Mouse (Mus musculus): ENCODE measurements around the gene Msi2. TPM values are rescaled to one million over a fixed set of nuclear protein-coding genes. Genes with fewer than 3 reads are reported as not detected.

Gene Msi2
- total and polyA plus RNA-seq, 2 experiments from 2014 or later: 22.1 to 94.6 TPM

DNA sequence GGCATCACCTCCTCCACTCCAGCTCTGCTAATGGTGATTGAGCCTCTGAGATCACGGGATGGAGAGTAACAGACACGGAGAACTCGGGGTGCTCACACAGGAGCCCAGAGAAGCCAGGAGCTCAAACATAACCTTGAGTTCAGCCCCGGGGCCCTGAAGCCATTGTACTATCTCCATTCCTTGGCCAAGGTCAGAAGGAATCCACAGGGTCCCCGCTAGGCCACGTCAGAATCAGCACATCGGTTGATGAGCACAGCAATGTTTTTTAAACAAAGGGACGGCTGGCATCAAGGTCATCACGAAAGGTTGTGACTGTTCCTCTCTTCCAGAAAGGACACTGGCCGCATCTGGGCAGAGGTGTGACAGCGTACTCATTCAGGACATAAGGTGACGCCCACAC lies 27.0 kb upstream of the Msi2 start:
- H3K4me1 ChIP-seq (ENCODE audit: control insufficient read depth, insufficient read depth): no peaks in the 10 kb centered on the region
- no peak overlapping the region for H3K4me3 ChIP-seq (ENCODE audit: low read depth, low read length)
- H3K9me3 ChIP-seq (replicated peaks; ENCODE audit: control insufficient read depth, low read length): peaks cover 4% of the 10 kb centered on the region; the same call in 1 of the 2 replicates
- WGBS: 80% methylated on average over 12 of the region's 12 CpGs
- no peak for TF ChIP-seq EP300 (IDR thresholded peaks at IDR 0.05; ENCODE audit: low read depth)
- TF ChIP-seq CTCF (IDR thresholded peaks at IDR 0.05; ENCODE audit: low read depth): no peak
- H3K9ac ChIP-seq (replicated peaks; ENCODE audit: low read depth, low read length): no peak overlapping the region
- no peak for DNase-seq (ENCODE audit: low spot score)
- H3K27me3 ChIP-seq (ENCODE audit: control insufficient read depth, insufficient read depth, low read length): no peaks in the 10 kb centered on the region
- no peak for ATAC-seq (ENCODE audit: insufficient read depth, low read depth)
- no peak overlapping the region for H3K27ac ChIP-seq (ENCODE audit: low read depth)
- no peak overlapping the region for H3K4me2 ChIP-seq (ENCODE audit: low read depth, low read length)
- H3K36me3 ChIP-seq (replicated peaks; ENCODE audit: control insufficient read depth, insufficient read depth, low read length): no peaks in the 10 kb centered on the region

DNA sequence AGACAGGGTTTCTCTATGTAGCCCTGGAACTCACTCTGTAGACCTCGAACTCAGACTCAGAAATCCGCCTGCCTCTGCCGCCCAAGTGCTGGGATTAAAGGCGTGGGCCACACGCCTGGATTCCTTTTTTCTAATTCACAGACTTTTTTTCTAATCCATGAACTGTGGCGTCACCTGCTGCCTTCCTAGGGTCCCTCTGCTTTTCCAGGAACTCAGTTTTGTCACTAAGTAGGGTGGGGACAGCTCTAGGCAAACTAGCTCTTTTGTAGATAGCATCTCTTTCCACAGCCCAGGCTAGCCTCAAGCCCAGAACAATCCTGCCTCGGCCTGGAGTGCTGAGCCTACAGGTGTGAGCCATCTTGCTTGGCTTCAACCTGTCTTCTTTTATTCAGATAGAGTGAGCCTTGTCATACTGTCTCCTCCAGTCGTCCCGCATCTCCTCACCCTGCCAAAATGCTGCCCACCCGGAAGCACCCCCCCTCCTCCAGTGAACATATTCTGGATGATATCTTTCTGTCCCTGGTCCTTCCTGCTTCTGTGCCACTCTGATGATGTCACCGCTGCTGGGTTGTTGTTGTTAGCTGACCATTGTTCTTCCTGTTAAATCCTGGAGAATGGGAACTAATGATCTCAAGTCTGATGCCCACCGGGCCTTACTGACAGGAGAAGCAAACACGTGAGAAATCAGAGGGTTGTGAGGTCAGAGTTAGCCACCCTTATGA lies 21.4 kb upstream of the Msi2 start:
- no peak overlapping the region for H3K9ac ChIP-seq (replicated peaks; ENCODE audit: low read depth, low read length)
- no peak overlapping the region for H3K27ac ChIP-seq (ENCODE audit: low read depth)
- H3K9me3 ChIP-seq (replicated peaks; ENCODE audit: control insufficient read depth, low read length): no peaks in the 10 kb centered on the region
- H3K36me3 ChIP-seq (replicated peaks; ENCODE audit: control insufficient read depth, insufficient read depth, low read length): no peaks in the 10 kb centered on the region
- no peaks in the 10 kb centered on the region for H3K4me1 ChIP-seq (ENCODE audit: control insufficient read depth, insufficient read depth)
- WGBS: 80% methylated on average over 13 of the region's 13 CpGs
- TF ChIP-seq CTCF (IDR thresholded peaks at IDR 0.05; ENCODE audit: low read depth) (no peak), EP300 (IDR thresholded peaks at IDR 0.05; ENCODE audit: low read depth) (no peak)
- no peaks in the 10 kb centered on the region for H3K27me3 ChIP-seq (ENCODE audit: control insufficient read depth, insufficient read depth, low read length)
- H3K4me3 ChIP-seq (ENCODE audit: low read depth, low read length): no peak overlapping the region
- ATAC-seq (ENCODE audit: insufficient read depth, low read depth) (no peak), DNase-seq (ENCODE audit: low spot score) (no peak)
- H3K4me2 ChIP-seq (ENCODE audit: low read depth, low read length): no peak overlapping the region

GRCm38 (mm10) chr11:88729363-88729762 lies 11.1 kb upstream of the Msi2 start:
- no peaks in the 10 kb centered on the region for H3K9me3 ChIP-seq (replicated peaks; ENCODE audit: control insufficient read depth, low read length)
- ATAC-seq (ENCODE audit: insufficient read depth, low read depth): peak; percentile 85
- peaks cover 9% of the 10 kb centered on the region; the same call in 1 of the 2 replicates for H3K4me1 ChIP-seq (ENCODE audit: control insufficient read depth, insufficient read depth)
- DNase-seq (ENCODE audit: low spot score): peak; percentile 62
- no peak overlapping the region for H3K4me2 ChIP-seq (ENCODE audit: low read depth, low read length)
- no peaks in the 10 kb centered on the region for H3K27me3 ChIP-seq (ENCODE audit: control insufficient read depth, insufficient read depth, low read length)
- TF ChIP-seq EP300 (IDR thresholded peaks at IDR 0.05; ENCODE audit: low read depth): no peak
- TF ChIP-seq CTCF (IDR thresholded peaks at IDR 0.05; ENCODE audit: low read depth): no peak
- 36% methylated on average over 5 of the region's 5 CpGs for WGBS
- H3K27ac ChIP-seq (ENCODE audit: low read depth): peak overlapping the region; percentile 72
- H3K36me3 ChIP-seq (replicated peaks; ENCODE audit: control insufficient read depth, insufficient read depth, low read length): no peaks in the 10 kb centered on the region
- no peak overlapping the region for H3K9ac ChIP-seq (replicated peaks; ENCODE audit: low read depth, low read length)
- no peak overlapping the region for H3K4me3 ChIP-seq (ENCODE audit: low read depth, low read length)

GRCm38 (mm10) chr11:88728508-88728890 lies 10.2 kb upstream of the Msi2 start:
- peak overlapping the region; percentile 72 for H3K27ac ChIP-seq (ENCODE audit: low read depth)
- no peaks in the 10 kb centered on the region for H3K27me3 ChIP-seq (ENCODE audit: control insufficient read depth, insufficient read depth, low read length)
- no peak overlapping the region for H3K4me2 ChIP-seq (ENCODE audit: low read depth, low read length)
- no peak overlapping the region for H3K9ac ChIP-seq (replicated peaks; ENCODE audit: low read depth, low read length)
- 2% methylated on average over 6 of the region's 6 CpGs for WGBS
- DNase-seq (ENCODE audit: low spot score) (peak; percentile 70), ATAC-seq (ENCODE audit: insufficient read depth, low read depth) (no peak)
- TF ChIP-seq EP300 (IDR thresholded peaks at IDR 0.05; ENCODE audit: low read depth) (no peak), CTCF (IDR thresholded peaks at IDR 0.05; ENCODE audit: low read depth) (peak; percentile 97)
- peaks cover 9% of the 10 kb centered on the region; the same call in 1 of the 2 replicates for H3K4me1 ChIP-seq (ENCODE audit: control insufficient read depth, insufficient read depth)
- no peaks in the 10 kb centered on the region for H3K9me3 ChIP-seq (replicated peaks; ENCODE audit: control insufficient read depth, low read length)
- no peaks in the 10 kb centered on the region for H3K36me3 ChIP-seq (replicated peaks; ENCODE audit: control insufficient read depth, insufficient read depth, low read length)
- no peak overlapping the region for H3K4me3 ChIP-seq (ENCODE audit: low read depth, low read length)

DNA sequence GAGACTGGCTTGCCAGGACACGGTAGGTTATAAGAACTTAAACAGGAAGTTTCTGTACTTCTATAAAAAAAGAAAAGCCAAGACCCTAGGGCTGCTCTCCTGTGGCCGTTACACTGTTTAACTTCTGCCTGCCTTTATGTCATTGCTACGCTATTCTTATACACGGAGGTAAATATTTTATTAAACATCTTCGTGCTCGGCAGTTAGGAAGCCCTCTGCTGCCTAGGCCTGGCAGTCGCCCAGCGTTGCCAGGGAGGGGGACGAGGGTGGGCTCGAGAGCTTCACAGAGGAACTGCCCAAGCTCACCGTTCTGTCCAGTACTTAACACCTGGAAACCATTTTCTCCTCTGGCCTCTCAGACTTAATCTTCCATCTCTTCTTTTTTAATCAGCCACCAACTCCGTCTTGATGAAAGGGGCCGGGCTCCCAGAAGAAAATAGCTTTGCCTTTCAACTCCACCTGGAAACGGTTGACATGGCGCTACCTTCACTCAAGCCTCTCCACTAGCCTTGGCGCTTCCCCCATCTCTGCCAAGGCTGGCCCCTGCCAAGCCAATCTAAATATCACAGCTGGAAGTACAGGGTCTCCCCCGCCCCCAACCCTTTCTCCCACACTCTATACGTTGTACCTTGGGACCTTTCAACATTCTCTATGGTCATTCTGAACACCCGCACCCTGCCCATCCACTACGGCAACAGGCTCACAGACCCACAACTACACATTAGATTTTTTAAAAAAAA lies 9.6 kb upstream of the Msi2 start:
- H3K9ac ChIP-seq (replicated peaks; ENCODE audit: low read depth, low read length): no peak overlapping the region
- WGBS: 44% methylated on average over 20 of the region's 20 CpGs
- no peaks in the 10 kb centered on the region for H3K27me3 ChIP-seq (ENCODE audit: control insufficient read depth, insufficient read depth, low read length)
- no peaks in the 10 kb centered on the region for H3K9me3 ChIP-seq (replicated peaks; ENCODE audit: control insufficient read depth, low read length)
- H3K36me3 ChIP-seq (replicated peaks; ENCODE audit: control insufficient read depth, insufficient read depth, low read length): no peaks in the 10 kb centered on the region
- no peak overlapping the region for H3K4me2 ChIP-seq (ENCODE audit: low read depth, low read length)
- peaks cover 9% of the 10 kb centered on the region; the same call in 1 of the 2 replicates for H3K4me1 ChIP-seq (ENCODE audit: control insufficient read depth, insufficient read depth)
- H3K4me3 ChIP-seq (ENCODE audit: low read depth, low read length): no peak overlapping the region
- TF ChIP-seq CTCF (IDR thresholded peaks at IDR 0.05; ENCODE audit: low read depth): no peak
- no peak for TF ChIP-seq EP300 (IDR thresholded peaks at IDR 0.05; ENCODE audit: low read depth)
- no peak for ATAC-seq (ENCODE audit: insufficient read depth, low read depth)
- peak overlapping the region; percentile 39; the same call in 1 of the 2 replicates for H3K27ac ChIP-seq (ENCODE audit: low read depth)
- no peak for DNase-seq (ENCODE audit: low spot score)
